Mouse (Mus musculus): ENCODE data around the gene Tmem63b.

GRCm38 (mm10) chr17:45734333-45734732 lies 47.6 kb upstream of the Tmem63b start:
- TF ChIP-seq CTCF (IDR thresholded peaks at IDR 0.05; ENCODE audit: control insufficient read depth, insufficient read depth, low read length) (no peak), POLR2A (IDR thresholded peaks at IDR 0.05; ENCODE audit: borderline replicate concordance, control insufficient read depth, low read depth, low read length) (no peak)
